Mouse (Mus musculus) kidney, embryonic 16.5 days (tissue): ENCODE measurements around the gene Ttc30a2. TPM values are rescaled to one million over a fixed set of nuclear protein-coding genes. Genes with fewer than 3 reads are reported as not detected.
"Not testable (repeated sequence)": the region's sequence is repeated elsewhere in the genome, so short reads cannot be mapped to it uniquely, and the experiment has no call there.

Source experiments
- ATAC-seq: fragments of 200-750 bp; cut with Nextera tagmentation; 2 replicates; pipeline ENCODE4 v1.8.0; 2017; ENCODE audit warnings: moderate TSS enrichment; ENCODE audit not compliant: low FRiP score, low TSS enrichment
- H3K27ac ChIP-seq: fragments of 300-500 bp; sonication (generic); 2 replicates; pipeline ENCODE4 v1.5.1; 2014; ENCODE audit warnings: low read length
- H3K27me3 ChIP-seq: fragments of 300-500 bp; sonication (generic); 2 replicates; pipeline ENCODE4 v1.6.1; 2014; ENCODE audit warnings: low read length, control low read depth, mixed read lengths; ENCODE audit not compliant: insufficient read depth
- H3K36me3 ChIP-seq: fragments of 300-500 bp; sonication (generic); 2 replicates; pipeline ENCODE4 v1.6.1; 2014; ENCODE audit warnings: low read length, control low read depth, mixed read lengths; ENCODE audit not compliant: insufficient read depth
- H3K4me1 ChIP-seq: fragments of 300-500 bp; sonication (generic); 2 replicates; pipeline ENCODE4 v1.6.1; 2014; ENCODE audit warnings: low read length, control low read depth, mixed read lengths; ENCODE audit not compliant: insufficient read depth
- H3K4me2 ChIP-seq: fragments of 300-500 bp; sonication (generic); replicated peaks from 2 replicates; pipeline ENCODE4 v1.6.1; 2014; ENCODE audit warnings: low read depth, low read length
- H3K4me3 ChIP-seq: fragments of 300-500 bp; sonication (generic); 2 replicates; pipeline ENCODE4 v1.5.1; 2014; ENCODE audit warnings: mild to moderate bottlenecking, low read length
- H3K9ac ChIP-seq: fragments of 300-500 bp; sonication (generic); replicated peaks from 2 replicates; pipeline ENCODE4 v1.6.1; 2014; ENCODE audit warnings: low read length
- H3K9me3 ChIP-seq: fragments of 300-500 bp; sonication (generic); 2 replicates; pipeline ENCODE4 v1.6.1; 2016; ENCODE audit warnings: low read length, control low read depth
- WGBS: fragments of 180-500 bp; shearing (Covaris S2); extraction: QIAGEN DNeasy Blood & Tissue Kit; methylation state at CpG from one replicate; pipeline ENCODE4 v1.1.7; 2014; 5-methylcytosine and 5-hydroxymethylcytosine counted together
- polyA plus RNA-seq: library from polyadenylated mRNA; unstranded; fragments of >200 nt; fragmentation: Nextera tagmentation; extraction: Ambion mirVana; gene quantifications from 2 replicates; pipeline ENCODE4 v1.2.1, GENCODE M21; 2015

Gene Ttc30a2
- polyA plus RNA-seq, 1 experiment from 2014 or later = 0.64 TPM

GRCm38 (mm10) chr2:75983091-75983490, 5.1 kb upstream of the Ttc30a2 start:
- H3K9me3 ChIP-seq = peaks cover 6% of the 10 kb centered on the region; the same call in 1 of the 2 replicates
- WGBS = 93% methylated on average over 3 of the region's 3 CpGs

DNA sequence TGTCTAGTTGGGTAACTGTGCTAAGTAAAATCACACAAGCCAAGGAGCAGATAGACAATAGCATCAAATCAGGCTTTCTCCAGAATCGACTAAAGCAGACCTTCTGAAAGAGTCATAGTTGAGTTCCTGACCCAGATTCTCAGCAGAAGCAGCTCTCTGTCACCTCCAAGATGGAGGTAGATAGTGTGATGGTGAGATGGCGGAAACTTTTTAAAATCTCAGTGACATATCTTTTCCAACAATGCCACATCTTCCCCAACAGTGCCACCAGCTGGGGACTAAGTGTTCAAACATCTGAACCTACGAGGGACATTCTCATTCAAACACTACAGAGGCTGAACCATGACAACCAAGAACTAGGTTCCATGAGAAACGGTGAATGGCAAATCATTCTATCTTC, 4.7 kb upstream of the Ttc30a2 start:
- ATAC-seq = no peak
- H3K4me1 ChIP-seq = peaks cover 7% of the 10 kb centered on the region
- H3K4me2 ChIP-seq = no peak overlapping the region
- no peak overlapping the region for H3K4me3 ChIP-seq
- no peaks in the 10 kb centered on the region for H3K36me3 ChIP-seq
- peaks cover 6% of the 10 kb centered on the region; the same call in 1 of the 2 replicates for H3K9me3 ChIP-seq
- no peak overlapping the region for H3K9ac ChIP-seq
- H3K27me3 ChIP-seq = no peaks in the 10 kb centered on the region
- WGBS = 95% methylated on average over 4 of the region's 4 CpGs
- H3K27ac ChIP-seq = no peak overlapping the region

More at GRCm38 (mm10) chr2:75983091-75983490, 5.1 kb upstream of the Ttc30a2 start:
- ATAC-seq = no peak
- H3K36me3 ChIP-seq = no peaks in the 10 kb centered on the region
- H3K27ac ChIP-seq = no peak overlapping the region
- H3K9ac ChIP-seq = no peak overlapping the region
- peaks cover 11% of the 10 kb centered on the region for H3K4me1 ChIP-seq
- H3K4me2 ChIP-seq = no peak overlapping the region
- no peak overlapping the region for H3K4me3 ChIP-seq
- H3K27me3 ChIP-seq = no peaks in the 10 kb centered on the region

GRCm38 (mm10) chr2:75981440-75982081, 3.6 kb upstream of the Ttc30a2 start, which contains the start of gene Ttc30a1:
Gene Ttc30a1, minus strand, starts transcription at chr2:75981967.
- not testable (repeated sequence) for H3K36me3 ChIP-seq, H3K4me1 ChIP-seq, H3K27me3 ChIP-seq, H3K9me3 ChIP-seq
- 3% methylated on average over 28 of the region's 34 CpGs for whole genome bisulfite sequencing
- H3K4me3 ChIP-seq = peak within 1 kb of the TSS; percentile 59
- peak within 1 kb of the TSS; percentile 61 for H3K4me2 ChIP-seq
- H3K27ac ChIP-seq = peak within 1 kb of the TSS; percentile 71; the same call in 1 of the 2 replicates
- ATAC-seq = peak; percentile 64
- peak within 1 kb of the TSS; percentile 68 for H3K9ac ChIP-seq

DNA sequence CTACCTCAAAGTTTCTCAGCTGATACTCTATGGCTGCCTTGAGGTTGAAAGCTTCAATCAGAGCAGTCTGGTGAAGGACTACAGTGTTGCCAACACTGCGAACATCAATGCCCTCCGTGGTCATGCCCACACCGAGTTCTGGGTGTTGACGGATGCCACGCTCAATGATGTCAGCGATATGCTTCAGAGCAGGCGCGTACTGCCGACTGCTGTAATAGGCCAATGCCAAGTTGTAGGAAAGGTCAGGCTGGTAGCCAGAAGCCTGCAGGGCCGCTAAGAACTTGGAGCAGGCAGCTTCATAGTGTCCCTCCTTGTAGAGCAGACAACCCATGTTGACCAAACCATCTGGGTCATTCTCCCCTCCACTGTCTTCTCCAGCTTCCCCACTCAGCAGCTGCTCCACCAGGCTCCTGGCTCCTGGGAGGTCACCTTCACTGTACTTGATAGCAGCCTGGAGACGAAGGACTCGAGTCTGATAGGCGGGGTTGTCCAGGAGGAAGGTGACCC, 3.0 kb upstream of the Ttc30a2 start:
- not testable (repeated sequence) for ATAC-seq, H3K9ac ChIP-seq
- 97% methylated on average over 13 of the region's 13 CpGs for WGBS

GRCm38 (mm10) chr2:75976070-75976469, 1.9 kb downstream of the Ttc30a2 start:
- ATAC-seq, H3K4me1 ChIP-seq, H3K36me3 ChIP-seq, H3K27me3 ChIP-seq, H3K27ac ChIP-seq, H3K9me3 ChIP-seq, H3K4me2 ChIP-seq, H3K9ac ChIP-seq, H3K4me3 ChIP-seq: not testable (repeated sequence)
- 68% methylated on average over 2 of the region's 2 CpGs for WGBS

More for the DNA sequence above, 3.0 kb upstream of the Ttc30a2 start:
- Histone ChIP-seq H3K4me3 (peak overlapping the region; percentile 59), H3K4me2 (peak overlapping the region; percentile 61)
- not testable (repeated sequence) for H3K27me3 ChIP-seq, H3K27ac ChIP-seq, H3K36me3 ChIP-seq, H3K9me3 ChIP-seq, H3K4me1 ChIP-seq

DNA sequence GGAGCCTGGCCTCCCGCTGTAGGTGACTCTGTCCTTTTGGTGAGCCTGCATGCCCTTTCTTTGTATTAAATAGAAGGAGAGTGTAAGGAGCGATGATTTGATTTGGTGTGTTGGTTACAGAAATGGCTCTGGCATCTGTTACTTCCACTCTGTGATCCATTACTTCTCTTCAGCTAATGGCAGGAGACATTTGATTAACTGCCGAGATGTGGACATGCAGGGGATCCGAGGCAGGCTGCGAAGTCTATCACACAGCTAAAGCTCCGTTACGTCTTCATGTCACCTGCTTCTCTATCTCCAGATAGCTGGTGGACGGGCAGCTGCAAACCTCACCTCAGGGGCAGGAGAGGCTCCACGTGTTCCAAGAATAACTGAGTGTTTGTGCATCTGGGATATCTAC, 3.8 kb downstream of the Ttc30a2 start:
- 66% methylated on average over 9 of the region's 9 CpGs for WGBS
- Histone ChIP-seq H3K4me3 (no peak overlapping the region), H3K4me2 (no peak overlapping the region), H3K9me3 (no peaks in the 10 kb centered on the region), H3K27me3 (no peaks in the 10 kb centered on the region), H3K4me1 (no peaks in the 10 kb centered on the region), H3K36me3 (no peaks in the 10 kb centered on the region), H3K27ac (no peak overlapping the region), H3K9ac (no peak overlapping the region)
- no peak for ATAC-seq

DNA sequence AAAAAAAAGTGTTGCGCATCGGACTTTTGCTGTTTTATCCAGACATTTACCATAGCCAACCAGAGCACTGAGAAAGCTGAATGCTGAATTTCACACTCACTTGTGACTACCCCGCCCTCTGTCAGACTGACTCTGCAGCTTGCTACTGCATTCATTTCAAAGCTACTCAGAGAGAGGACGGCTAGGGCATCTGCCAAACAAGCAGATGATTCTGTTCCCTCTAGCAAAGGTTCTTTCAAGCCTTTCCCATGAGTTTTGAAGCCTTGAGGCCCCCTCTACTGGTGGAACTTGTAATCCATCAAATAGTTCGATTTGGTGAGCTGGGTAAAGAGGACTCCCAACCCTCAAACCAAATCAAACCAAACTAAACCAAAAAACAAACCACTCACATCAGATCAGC, 13.0 kb downstream of the Ttc30a2 start:
- ATAC-seq = peak; percentile 41; the same call in 1 of the 2 replicates
- 17% methylated on average over 5 of the region's 5 CpGs for WGBS
- H3K4me2 ChIP-seq = peak overlapping the region; percentile 44
- H3K36me3 ChIP-seq = no peaks in the 10 kb centered on the region
- H3K27me3 ChIP-seq = no peaks in the 10 kb centered on the region
- H3K4me1 ChIP-seq = peaks cover 25% of the 10 kb centered on the region
- H3K9ac ChIP-seq = peak overlapping the region; percentile 5; the same call in 1 of the 2 replicates
- no peaks in the 10 kb centered on the region for H3K9me3 ChIP-seq
- peak overlapping the region; percentile 0; the same call in 1 of the 2 replicates for H3K27ac ChIP-seq
- peak overlapping the region; percentile 25 for H3K4me3 ChIP-seq

GRCm38 (mm10) chr2:75964512-75964911, 13.5 kb downstream of the Ttc30a2 start:
- peak overlapping the region; percentile 5; the same call in 1 of the 2 replicates for H3K9ac ChIP-seq
- H3K4me3 ChIP-seq = peak overlapping the region; percentile 25
- WGBS = 12% methylated on average over 14 of the region's 14 CpGs
- peaks cover 30% of the 10 kb centered on the region for H3K4me1 ChIP-seq
- ATAC-seq = peak; percentile 58; the same call in 1 of the 2 replicates
- no peaks in the 10 kb centered on the region for H3K36me3 ChIP-seq
- peak overlapping the region; percentile 0; the same call in 1 of the 2 replicates for H3K27ac ChIP-seq
- H3K4me2 ChIP-seq = peak overlapping the region; percentile 44
- H3K27me3 ChIP-seq = no peaks in the 10 kb centered on the region
- H3K9me3 ChIP-seq = no peaks in the 10 kb centered on the region

GRCm38 (mm10) chr2:75964051-75964450, 13.9 kb downstream of the Ttc30a2 start:
- Histone ChIP-seq H3K4me2 (peak overlapping the region; percentile 44), H3K27me3 (no peaks in the 10 kb centered on the region), H3K4me3 (peak overlapping the region; percentile 25), H3K9me3 (no peaks in the 10 kb centered on the region), H3K36me3 (no peaks in the 10 kb centered on the region), H3K4me1 (peaks cover 35% of the 10 kb centered on the region), H3K27ac (no peak overlapping the region), H3K9ac (0 out of 2 replicates have a peak overlapping the region, but pooled peaks have one; percentile 10)
- WGBS = 70% methylated on average over 5 of the region's 5 CpGs
- no peak for ATAC-seq

GRCm38 (mm10) chr2:75963211-75963840, 14.6 kb downstream of the Ttc30a2 start:
- Histone ChIP-seq H3K27me3 (no peaks in the 10 kb centered on the region), H3K36me3 (no peaks in the 10 kb centered on the region), H3K4me3 (no peak overlapping the region), H3K9ac (no peak overlapping the region), H3K4me2 (no peak overlapping the region), H3K4me1 (peaks cover 35% of the 10 kb centered on the region), H3K9me3 (no peaks in the 10 kb centered on the region), H3K27ac (no peak overlapping the region)
- no peak for ATAC-seq
- 80% methylated on average over 10 of the region's 10 CpGs for WGBS
